Mouse (Mus musculus) ovary, postnatal 10 days (tissue): ENCODE measurements around the gene Abcg2.
"Not testable (repeated sequence)": the region's sequence is repeated elsewhere in the genome, so short reads cannot be mapped to it uniquely, and the experiment has no call there.

Source experiments
- DNase-seq: peaks from one replicate; pipeline ENCODE4 v3.0.0; 2022; ENCODE audit warnings: low spot score

Abcg2 gene

DNA sequence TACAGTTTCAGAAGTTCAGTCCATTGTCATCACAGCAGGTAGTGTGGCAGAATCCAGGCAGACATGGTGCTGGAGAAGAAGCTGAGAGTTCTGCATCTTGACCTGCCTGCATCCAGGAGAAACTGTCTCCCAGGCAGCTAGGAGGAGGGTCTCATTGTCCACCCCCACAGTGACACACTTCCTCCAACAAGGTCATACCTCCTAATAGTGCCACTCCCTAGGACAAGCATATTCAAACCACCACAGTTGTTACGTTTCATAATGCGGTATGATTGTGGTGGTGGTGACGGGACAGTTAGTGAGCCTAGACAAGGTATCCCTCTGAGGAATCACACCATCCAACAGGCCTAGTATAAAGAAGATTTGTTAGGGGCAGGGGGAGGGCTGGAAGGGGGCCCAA is at the start of gene Abcg2:
Abcg2 (plus strand) TSS at position 301 of the 400 bp plus-strand sequence.
- not testable (repeated sequence) for DNase-seq

DNA sequence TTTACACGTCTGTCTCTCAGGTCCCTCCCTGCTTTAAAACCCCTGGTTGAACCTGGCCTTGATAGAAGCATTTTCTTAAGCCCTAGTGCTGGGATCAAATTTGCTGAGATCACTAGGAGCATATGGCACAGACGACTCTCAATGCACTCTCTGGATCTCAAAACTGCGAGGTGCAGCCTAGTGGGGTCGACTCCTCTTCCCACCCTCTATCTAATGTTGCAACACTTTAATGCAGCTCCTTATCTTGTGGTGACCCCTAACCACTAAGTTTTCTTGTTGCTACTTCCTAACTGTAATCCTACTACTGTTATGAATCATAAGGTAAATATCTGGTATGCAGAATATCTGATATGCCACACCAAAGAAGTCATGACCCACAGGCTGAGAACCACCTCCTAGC is 44.1 kb upstream of the Abcg2 start:
- not testable (repeated sequence) for DNase-seq

DNA sequence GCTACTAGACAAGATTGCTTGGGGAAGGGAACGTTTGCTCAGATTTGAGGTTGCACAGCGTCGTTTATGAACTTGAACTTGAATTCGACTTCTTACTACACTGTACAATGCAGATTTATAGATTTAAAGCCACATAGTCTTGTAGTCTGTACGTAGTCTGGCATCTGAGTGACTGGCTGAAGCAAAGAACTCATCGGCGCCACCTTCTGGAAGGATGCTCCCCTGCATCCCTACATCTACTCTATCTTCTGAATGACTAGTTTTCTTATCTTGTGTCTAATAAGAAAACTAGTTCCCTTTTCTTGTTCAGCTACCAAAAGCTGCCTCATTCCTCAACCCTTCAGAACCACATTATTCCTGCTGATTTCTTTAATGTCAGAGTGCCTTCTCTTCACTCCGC is 41.5 kb upstream of the Abcg2 start:
- DNase-seq: not testable (repeated sequence)

DNA sequence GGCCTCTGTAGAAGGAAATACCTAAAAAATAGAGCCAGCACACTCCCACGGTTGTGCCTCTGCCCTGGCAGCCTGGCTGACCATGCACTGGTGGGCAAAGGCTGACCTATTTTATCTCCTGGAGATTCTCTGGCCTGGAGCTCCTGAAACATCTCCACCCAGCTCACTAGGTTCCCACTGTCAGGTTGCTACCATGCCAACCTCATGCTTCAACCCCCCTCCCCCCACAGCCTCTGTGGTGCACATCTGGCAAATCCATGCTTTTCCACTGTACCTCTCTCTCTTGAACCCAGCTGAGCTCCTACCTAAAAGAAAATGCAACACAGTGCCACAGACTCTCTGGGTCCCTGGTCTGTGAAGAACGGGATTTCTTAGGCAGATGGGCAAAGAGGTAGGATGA is 39.4 kb upstream of the Abcg2 start:
- not testable (repeated sequence) for DNase-seq

DNA sequence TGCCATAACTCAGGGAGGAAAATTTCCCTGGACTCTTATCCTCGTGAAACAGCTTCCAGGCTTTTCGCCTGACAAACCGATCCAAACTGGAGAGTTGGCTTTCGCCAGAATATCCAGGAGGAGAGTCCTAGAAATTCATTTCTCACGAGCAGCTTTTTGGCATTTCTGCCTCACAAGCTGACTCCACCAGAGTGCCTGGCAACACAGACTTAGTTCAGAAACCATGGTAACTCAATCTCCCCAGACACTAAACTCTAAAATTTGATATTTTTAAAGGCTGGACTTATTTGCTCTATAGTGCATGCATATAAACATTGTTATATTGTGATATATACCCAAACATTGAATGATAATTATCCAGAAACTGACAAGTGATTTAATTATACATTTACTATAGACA is 38.3 kb upstream of the Abcg2 start:
- DNase-seq: not testable (repeated sequence)

DNA sequence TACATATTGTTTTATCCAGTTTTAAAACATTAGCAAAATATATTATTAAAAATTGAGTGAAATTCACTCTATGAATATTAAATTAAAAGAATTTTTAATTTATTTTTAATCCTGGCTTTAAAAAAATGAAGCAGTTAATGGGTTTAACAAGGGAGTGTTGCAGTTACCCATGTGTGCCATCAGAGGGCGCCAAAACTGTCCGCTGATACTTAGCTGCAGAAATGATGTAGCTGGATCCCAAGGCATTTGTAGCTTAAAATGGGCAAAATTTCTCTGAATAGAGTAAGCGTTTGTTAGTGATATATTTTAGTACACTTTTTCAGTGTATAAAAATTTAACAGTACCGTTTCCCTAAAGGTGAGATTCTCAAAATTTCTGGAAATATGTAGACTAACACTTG is 37.5 kb upstream of the Abcg2 start:
- DNase-seq: peak; percentile 7

DNA sequence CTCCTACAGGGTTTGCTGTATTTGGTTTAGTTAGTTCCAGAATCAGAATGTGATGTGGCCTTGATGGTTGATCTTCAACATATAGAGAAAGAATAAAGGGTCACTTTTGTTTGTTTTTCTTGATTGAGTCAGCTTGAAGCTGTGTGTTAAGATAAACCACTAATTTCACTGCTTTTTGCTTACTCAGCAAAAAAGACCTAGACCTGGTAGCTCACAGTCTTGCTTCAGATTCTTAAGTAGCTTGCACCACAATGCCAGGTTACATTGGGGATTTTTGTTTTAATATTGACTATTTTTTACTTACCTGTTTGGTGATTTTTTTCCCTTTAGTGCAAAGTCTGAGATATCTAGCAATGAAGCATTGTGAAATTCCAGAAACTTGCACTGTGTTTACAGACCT is 30.5 kb upstream of the Abcg2 start:
- DNase-seq: not testable (repeated sequence)

DNA sequence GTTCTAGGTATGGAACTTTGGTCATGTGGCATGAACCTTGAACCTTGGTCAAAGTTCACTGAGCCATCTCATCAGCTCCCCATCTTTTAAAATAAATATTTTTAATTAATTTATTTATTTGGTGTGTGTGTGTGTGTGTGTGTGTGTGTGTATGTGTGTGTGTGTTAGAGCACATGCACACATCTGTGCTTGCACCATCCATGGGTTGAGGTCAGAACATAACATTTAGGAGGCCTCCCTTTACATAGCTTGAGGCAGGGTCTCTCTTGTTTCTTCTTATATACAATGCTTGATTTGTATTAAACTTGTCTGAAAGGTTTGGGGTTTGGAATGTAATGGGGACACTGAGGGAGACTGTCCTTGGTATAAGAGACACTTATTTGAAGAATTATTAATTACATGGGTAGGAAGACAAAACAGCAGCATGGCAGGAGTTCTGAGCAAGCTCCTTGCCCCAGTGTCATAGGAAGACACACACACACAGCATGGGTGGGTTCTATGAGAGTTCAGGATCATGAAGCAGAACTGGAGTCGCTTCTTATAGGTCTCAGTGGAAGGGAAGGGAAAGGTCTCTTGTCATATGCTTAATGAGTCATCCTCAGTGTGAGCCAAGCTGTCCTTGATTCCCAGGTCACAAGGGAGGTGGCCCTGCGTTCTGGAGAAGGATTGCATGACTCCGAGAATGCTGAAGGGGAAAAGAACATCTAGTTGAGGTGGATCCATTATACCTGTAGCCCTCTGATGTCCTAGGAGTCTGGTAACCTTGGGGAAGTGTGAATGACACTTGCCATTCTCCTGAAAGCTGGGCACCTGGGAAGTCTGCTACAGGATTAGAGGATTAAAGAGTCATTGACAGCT is 9.9 kb downstream of the Abcg2 start:
- not testable (repeated sequence) for DNase-seq

DNA sequence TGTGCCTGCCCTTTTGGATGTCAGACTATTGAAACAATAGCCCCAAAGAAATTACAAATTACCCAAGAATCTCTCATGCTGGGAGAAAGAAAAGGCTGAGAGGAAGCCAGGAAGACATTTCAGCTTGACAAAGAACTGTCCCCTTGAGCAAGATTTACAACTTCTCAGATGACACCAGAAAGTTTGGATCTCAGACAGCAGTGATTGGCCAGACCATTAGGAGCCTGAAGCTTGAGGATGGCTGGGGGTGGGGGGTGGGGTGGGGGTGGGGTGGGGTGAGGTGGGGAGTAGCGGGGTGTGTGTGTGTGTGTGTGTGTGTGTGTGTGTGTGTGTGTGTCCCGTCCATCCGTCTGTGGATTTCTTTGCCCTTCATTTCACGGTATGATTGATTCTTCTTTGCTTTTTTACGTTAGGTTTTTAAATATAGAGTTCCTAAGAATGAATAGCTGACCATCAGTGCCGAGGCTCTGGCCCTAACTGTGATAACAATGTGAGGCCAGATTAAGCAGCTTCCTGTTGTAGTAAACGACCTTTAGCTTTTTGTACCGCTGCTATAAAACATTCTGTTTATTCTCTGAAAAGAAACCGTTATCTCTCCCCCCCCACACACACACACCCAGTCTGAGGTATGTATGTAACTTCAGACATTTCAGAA is 11.4 kb downstream of the Abcg2 start:
- not testable (repeated sequence) for DNase-seq

DNA sequence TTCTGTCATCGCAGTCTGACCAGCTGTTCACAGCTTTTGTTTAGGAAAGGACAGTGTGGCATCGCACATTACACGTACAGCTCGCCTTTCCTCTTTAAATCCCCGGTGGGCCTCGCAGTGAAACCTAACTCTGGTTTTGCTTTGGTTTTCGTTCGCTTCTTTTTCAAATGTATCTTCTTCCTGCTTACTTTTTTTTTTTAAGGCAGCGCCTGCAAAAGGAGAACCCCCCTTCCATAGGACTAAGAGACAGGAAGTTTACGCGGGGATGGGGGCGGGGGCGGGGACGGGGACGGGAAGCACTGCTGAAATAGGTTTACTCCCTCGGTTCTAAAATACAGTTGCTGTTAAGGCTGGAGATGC is 12.0 kb downstream of the Abcg2 start:
- peak; percentile 17 for DNase-seq

DNA sequence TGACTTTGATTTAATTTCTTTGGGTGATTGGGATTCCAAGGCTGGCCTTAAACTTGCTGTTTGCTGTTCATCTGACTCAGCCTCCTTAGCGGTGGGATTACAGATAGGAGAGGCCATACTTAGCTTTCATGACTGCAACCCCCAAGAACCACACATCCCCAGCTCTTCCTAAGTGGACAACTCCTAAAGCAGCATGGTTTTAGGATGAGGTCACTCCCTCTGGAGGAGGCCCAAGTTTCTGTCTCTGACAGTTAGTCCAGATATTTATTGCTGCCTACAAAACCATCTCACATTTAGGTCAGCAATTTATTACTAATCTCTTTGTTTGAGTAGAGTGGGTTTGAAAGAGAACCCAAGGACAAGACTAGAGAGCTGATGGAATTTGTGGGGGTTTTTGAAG is 17.8 kb downstream of the Abcg2 start:
- DNase-seq: not testable (repeated sequence)

DNA sequence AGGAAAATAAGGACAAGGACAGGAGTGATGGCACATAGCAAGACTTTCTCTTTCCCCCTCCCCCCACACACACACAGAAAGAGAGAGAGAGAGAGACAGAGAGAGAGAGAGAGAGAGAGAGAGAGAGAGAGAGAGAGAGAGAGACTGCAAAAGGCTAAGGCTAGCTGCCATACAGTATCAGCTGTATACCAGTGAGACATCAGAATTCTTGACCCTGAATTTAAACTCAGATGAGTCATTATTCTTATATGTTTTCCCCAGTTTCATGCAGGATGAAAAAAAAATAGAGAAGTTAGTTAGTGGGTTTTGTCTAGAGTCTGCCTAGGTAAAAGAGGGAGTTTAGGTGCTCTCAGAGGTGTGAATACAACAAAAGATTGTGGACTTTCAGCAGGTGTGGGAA is 18.7 kb downstream of the Abcg2 start:
- DNase-seq: not testable (repeated sequence)

DNA sequence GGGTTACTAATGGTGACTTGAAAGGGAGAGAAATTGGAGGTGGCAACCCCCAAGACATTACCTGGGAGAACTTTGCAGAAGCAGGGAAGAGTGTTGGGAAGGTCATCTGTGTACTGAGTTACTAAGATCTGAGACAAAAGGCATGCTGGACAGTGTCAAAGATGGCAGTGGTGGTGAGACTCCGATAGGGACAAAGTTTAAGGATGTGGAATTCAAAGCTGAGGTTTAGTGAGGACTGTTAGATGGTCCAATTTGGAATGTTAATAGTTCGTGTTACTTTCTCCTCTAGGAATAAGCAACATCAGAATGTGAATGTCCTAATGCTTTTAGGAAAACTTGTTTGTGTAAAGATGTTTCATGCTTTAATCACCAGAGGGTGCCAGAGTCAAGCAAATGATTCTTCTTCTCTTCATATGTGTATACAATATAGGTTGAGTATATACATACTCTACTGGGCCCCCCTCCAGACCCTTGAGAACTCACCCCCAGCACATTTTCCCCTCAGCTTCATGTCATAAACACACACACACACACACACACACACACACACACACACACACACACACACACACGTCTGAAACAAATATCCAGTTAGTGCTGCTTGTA is 19.3 kb downstream of the Abcg2 start:
- DNase-seq: not testable (repeated sequence)

DNA sequence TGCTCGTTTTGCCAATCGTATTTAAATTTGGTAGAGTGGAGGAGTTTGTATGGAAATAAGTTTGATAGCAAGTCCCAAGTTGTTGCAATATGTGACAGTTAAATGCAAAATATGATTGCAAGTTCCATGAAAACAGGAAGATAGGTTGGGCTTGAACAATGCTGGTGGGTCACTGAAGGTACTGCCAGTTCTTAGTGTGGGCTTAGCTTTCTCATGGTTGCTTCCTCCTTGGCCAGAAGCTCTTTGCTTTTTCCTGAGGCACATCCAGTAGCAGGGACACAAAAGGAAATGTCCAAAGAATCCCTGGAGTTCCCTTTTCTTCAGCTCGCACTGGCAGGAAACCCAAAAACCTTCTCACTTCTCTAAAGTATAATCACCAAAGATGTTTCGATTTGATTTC is 22.3 kb downstream of the Abcg2 start:
- no peak for DNase-seq

DNA sequence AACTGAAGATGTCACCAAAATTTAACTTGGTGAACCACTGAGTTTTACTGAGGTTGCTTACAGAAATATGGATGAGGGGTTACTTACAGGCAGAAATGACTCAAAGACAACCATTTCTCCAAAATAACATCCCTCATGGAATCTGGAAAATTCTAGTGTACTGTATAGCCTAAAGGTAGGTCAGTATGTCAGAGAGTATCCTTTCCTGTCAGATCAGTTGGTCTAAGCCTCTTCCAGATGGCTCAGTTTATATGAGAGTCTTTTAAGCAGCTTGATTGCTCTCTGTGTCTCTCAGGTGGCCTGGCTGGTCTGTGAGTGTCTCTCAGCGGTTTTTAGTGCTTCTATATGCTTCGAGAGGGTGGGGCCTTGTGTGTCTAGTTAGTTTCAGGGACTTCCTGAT is 24.1 kb downstream of the Abcg2 start:
- DNase-seq: no peak

DNA sequence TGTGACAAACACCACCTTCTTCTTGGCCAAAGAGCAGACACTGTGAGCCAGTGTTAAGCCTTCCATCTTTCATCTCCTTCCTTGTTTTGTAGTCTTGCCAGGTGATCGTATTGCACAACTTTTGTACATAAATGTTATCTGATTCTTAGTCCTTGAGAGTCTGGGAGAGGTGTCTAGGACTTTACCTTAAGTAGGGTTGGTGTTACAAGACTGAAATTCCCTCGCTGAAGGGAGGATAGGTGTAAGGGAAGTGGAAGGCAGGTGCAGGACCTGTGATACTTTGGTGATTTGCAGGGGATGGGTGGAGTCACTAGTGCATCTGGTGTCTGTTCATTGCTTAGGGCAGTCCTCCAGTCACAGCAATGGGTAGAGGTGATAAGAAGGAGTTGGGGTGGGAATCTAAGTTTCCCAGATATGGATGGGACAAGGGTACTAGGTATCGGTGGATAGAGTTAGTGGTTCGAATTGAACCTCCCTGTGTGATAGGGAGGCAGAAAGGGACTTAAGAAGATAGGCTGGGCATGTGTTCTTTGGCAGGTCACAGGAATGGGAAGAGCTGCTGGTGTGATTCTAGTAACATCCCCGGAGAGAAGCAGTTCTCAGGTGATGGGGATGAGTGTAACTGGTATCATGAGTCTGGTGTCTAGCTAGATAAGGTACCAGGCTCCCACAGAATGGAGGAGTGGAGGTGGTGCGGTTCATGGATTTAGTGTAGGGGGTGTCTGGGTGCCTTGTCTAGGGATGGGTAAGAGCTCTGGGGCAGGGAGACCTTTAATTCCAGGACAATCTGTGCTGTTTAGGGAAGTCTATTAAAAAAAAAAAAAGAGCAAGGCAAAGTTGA is 25.8 kb downstream of the Abcg2 start:
- DNase-seq: no peak

DNA sequence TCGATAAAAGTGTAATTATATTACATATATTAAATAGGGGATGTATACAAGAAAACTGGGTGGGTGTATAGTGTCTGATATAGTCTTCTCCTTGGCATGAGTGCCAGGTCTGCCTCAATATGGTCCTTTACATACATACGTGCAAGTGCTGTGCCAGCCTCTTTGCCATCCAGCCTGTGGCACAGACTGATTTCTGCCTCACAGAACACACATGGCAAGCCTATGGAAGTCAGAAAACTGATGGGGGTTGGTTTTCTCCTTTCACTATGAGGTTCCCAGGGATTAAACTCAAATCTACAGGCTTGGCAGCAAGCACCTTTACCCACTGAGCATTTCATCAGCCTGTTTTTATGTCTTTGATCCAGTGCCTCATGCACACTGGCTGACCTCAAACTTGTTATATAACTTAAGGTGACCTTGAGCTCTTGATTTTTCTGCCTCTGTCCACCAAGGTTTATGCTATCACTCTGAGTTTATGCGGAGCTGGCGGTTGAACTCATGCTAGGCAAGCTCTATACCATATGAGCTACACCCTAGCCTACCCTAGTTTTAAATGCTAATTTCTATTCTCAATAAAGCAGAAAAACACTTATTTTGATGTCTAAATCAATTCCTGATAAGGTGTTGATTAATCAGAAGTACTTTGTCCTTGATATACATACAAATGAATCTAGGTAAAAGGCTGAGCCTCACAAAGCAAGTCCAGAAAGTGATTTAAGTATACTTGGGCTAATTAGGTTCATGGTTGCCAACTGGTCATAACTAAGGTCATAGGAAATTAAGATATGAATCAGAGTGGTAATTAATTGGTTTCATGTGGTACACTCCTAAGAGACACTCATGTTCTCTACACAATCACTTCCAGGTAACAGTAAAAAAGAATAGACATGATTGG is 26.7 kb downstream of the Abcg2 start:
- no peak for DNase-seq

DNA sequence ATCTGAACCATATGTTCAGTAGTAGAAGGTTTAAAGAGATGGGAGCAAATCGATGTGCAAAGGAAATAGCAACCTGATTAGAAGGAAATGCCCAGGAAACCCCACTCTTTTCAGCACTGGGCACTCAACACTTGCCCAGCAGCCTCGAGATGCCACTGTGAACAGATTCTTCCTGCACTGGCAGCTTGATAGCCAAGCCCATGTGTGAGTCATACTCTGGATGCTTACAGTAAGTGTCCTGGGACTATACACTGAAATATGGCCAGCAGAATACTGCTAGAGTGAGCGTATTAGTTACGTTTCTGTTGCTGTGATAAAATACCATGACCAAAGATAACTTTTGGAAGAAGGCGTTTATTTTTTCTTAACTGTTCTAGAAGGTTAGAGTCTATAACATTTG is 39.8 kb downstream of the Abcg2 start:
- DNase-seq: no peak

DNA sequence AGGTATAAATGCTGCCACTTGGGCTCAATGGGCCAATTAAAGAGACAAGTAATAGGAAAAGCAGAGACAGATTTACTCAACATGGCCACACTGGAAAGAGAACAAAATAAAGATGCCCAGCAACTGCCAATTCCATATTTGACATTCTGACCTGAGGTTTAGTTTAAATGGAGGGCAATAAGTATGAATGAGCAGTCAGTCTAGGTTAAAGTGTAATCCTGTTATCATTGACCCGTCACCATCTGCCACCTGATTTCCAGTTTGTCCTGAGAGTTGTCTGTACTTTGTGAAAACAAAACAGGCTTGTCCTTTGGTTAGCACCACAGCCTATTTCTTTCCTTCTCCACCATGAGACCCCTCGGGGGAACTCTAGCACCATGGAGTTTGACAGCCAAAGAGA is 44.9 kb downstream of the Abcg2 start:
- DNase-seq: no peak

DNA sequence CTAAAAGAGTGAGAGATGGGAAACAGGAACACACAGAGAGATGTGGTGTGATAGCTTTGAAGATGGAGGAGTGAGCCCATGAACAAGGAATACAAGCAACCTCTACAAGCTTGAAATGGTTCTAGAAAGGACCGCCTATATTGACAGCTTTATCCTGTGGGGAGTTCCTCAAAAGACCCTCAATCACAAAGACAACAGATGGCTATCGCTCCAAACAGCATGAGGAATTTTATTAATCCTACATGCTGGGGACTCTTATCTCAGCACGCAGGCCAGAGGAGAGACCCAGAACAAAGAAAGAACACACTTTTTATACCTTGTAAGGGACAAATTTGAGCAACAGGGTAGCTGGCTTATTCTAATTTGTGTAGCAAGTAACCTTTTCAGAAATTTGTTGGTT is 48.1 kb downstream of the Abcg2 start:
- DNase-seq: no peak

DNA sequence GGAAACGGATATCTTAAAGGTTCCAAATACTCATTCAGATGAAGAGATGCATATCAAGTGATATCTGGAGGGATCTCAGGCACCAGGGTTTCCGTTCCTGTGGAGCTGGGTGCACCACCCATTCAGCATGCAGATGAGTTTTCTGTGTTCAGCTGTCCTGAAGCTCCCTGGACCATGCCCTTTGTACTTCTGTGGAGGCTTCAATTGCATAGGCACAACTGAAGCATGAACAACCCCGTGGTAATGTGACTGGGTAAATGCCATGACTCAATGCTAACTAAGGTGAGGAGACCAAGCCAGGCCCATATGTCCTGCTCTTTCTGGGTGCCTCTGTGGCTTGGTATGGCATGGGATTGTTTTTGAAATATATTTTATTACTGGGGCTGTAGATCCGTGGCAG is 49.4 kb downstream of the Abcg2 start:
- DNase-seq: no peak
